Mouse (Mus musculus): ENCODE results near the gene Magi3. TPM values are rescaled to one million over a fixed set of nuclear protein-coding genes. Genes with fewer than 3 reads are reported as not detected.

Gene Magi3
- polyA plus RNA-seq, 1 experiment, result 0.03 TPM

DNA sequence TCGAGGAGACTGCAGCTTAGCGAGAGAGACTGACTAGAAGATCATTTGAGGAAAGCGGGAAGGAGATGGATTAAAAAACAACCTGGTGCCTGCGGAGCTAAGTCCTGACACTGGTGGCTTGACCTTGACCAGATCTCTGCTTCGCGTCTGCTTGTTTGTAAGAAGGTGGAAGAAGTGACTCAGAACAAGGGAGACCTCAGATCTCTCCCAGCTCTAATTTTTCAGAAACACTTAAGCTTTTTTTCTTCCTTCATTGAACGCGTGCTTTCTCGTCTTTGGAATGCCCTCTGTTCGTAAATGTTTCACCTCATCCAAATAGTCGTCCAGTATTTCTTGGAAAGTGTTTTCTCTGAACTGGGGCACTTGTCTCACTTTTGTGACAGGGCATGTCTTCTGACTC is 982 bp upstream of the Magi3 start:
- Histone ChIP-seq H3K4me3 (replicated peaks) (peak overlapping the region; percentile 72), H3K4me1 (ENCODE audit: control insufficient read depth) (peaks cover 28% of the 10 kb centered on the region), H3K27me3 (ENCODE audit: control insufficient read depth) (peaks cover 49% of the 10 kb centered on the region), H3K9me3 (ENCODE audit: control insufficient read depth, low read length) (peaks cover 2% of the 10 kb centered on the region; the same call in 1 of the 2 replicates), H3K36me3 (ENCODE audit: control insufficient read depth) (no peaks in the 10 kb centered on the region)
- TF ChIP-seq TAL1 (IDR thresholded peaks at IDR 0.05; ENCODE audit: low read length) (no peak), GATA1 (IDR thresholded peaks at IDR 0.05; ENCODE audit: low read length) (no peak)

DNA sequence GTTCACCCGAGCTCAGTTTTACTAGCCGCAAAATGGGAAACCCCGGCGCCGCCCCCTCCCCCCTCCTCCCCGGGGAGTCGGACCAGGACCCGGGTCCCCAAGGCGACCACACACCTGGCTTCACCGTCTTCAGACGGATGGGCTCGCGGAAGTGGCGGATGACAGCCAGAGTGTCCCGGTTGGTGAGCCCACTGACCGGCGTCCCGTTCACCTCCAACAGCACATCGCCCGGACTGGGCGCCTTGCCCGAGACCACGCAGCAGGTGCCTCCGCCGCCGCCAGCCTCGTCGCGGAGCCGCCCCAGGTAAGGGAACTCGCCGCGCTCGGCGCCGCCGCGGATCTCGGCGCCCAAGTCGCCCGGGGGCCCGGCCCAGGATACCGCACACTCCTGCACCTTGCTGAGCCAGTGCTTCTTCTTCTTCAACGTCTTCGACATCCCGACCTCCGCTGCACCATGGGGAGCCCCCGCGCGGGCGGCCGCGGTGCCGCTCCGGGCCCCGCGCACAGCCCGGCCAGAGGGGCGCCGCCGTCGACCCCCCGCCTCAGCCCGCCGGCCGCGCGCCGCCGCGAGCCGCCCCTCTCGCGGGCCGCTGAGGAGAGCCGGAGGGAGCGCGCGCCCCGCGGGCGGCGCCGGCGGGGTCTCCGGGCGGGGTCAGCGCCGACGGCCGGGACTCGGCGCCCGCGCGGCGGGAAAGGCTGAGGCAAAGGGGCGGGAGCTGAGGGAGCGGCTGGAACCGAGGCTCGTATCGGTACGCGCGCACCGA is 461 bp downstream of the Magi3 start:
- peak overlapping the region; percentile 72 for H3K4me3 ChIP-seq (replicated peaks)
- peaks cover 28% of the 10 kb centered on the region for H3K4me1 ChIP-seq (ENCODE audit: control insufficient read depth)
- H3K9me3 ChIP-seq (ENCODE audit: control insufficient read depth, low read length), result peaks cover 2% of the 10 kb centered on the region; the same call in 1 of the 2 replicates
- H3K36me3 ChIP-seq (ENCODE audit: control insufficient read depth), result no peaks in the 10 kb centered on the region
- peaks cover 49% of the 10 kb centered on the region for H3K27me3 ChIP-seq (ENCODE audit: control insufficient read depth)
- TF ChIP-seq GATA1 (IDR thresholded peaks at IDR 0.05; ENCODE audit: low read length) (no peak), TAL1 (IDR thresholded peaks at IDR 0.05; ENCODE audit: low read length) (no peak)

DNA sequence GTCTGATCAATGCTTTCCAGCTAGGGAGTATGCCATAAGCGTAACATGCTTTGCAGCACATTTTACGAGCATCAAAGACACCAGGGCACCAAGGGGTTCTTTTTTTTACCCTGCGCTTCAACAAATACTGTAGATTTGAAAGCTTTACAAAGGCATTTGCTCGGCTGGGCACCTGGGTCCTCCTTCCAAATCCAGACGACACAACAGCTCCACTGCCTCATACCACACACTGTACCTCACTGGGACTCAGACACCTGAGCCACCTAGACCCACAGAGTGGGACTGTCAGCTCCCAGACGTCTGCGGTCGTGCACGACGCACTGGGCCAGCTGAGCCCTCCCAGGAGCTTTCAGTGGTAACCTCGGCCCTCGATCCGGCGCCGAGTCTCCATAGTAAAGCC is 1.2 kb downstream of the Magi3 start:
- H3K4me1 ChIP-seq (ENCODE audit: control insufficient read depth), result peaks cover 28% of the 10 kb centered on the region
- H3K27me3 ChIP-seq (ENCODE audit: control insufficient read depth), result peaks cover 49% of the 10 kb centered on the region
- no peak for TF ChIP-seq TAL1 (IDR thresholded peaks at IDR 0.05; ENCODE audit: low read length)
- TF ChIP-seq GATA1 (IDR thresholded peaks at IDR 0.05; ENCODE audit: low read length), result no peak
- peak overlapping the region; percentile 72 for H3K4me3 ChIP-seq (replicated peaks)
- H3K36me3 ChIP-seq (ENCODE audit: control insufficient read depth), result no peaks in the 10 kb centered on the region
- peaks cover 2% of the 10 kb centered on the region; the same call in 1 of the 2 replicates for H3K9me3 ChIP-seq (ENCODE audit: control insufficient read depth, low read length)

DNA sequence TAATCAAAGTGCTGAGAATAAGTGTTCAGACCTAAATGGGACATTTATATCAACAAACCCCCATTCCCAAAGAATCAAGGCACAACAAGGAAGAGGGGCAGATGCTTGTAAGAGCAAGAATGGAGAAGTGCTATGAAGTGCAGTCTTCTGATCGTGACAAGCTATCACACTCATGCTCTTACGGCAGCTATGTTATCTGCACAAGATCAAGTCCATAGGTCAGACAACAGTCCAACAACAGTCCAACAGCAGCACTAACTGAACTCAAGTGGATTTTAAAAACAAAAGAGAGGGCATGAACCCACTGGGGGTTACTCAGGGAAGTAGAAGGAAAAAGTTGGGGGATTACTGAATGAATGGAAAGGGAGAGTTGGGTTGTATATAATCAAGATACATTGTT is 30.4 kb downstream of the Magi3 start:
- no peak overlapping the region for H3K4me3 ChIP-seq (replicated peaks)
- TF ChIP-seq GATA1 (IDR thresholded peaks at IDR 0.05; ENCODE audit: low read length) (no peak), TAL1 (IDR thresholded peaks at IDR 0.05; ENCODE audit: low read length) (no peak)
- H3K27me3 ChIP-seq (ENCODE audit: control insufficient read depth), result no peaks in the 10 kb centered on the region
- H3K4me1 ChIP-seq (ENCODE audit: control insufficient read depth), result no peaks in the 10 kb centered on the region
- no peaks in the 10 kb centered on the region for H3K36me3 ChIP-seq (ENCODE audit: control insufficient read depth)
- no peaks in the 10 kb centered on the region for H3K9me3 ChIP-seq (ENCODE audit: control insufficient read depth, low read length)

DNA sequence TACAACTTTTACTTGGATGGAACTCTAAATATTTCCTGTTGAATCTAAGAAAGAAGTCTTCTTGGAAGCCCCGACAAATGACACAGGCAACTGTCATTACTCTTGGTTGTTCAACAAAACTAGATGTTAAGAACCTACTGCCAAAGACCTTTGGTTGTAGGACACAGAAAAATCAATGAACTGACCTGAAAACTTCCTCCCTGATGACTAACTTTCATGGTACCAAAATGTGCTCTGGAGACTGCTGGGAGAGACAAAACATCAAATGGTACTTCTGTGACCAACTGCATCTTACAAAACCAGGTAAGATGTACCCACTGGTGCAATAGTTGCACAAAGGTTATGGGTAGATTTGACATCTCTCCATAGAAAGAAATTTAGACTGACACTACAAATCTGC is 30.9 kb downstream of the Magi3 start:
- no peak overlapping the region for H3K4me3 ChIP-seq (replicated peaks)
- H3K36me3 ChIP-seq (ENCODE audit: control insufficient read depth), result no peaks in the 10 kb centered on the region
- no peaks in the 10 kb centered on the region for H3K9me3 ChIP-seq (ENCODE audit: control insufficient read depth, low read length)
- no peaks in the 10 kb centered on the region for H3K4me1 ChIP-seq (ENCODE audit: control insufficient read depth)
- H3K27me3 ChIP-seq (ENCODE audit: control insufficient read depth), result no peaks in the 10 kb centered on the region
- TF ChIP-seq GATA1 (IDR thresholded peaks at IDR 0.05; ENCODE audit: low read length), result no peak
- no peak for TF ChIP-seq TAL1 (IDR thresholded peaks at IDR 0.05; ENCODE audit: low read length)

DNA sequence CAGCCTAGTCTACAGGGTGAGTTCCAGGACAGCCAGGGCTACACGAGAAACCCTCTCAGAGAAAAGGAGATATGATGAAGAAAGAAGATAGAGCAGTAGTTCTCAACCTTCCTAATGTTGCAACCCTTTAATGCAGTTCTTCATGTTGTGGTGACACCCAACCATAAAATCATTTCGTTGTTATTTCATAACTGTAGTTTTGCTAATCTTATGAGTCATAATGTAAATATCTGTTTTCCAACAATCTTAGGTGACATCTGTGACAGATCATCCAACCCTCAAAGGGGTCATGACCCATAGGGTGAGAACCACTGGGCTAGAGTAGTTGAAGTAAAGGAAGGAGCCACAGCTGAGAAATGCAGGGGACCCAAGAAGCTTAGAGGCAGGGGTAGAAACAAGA is 35.9 kb downstream of the Magi3 start:
- no peaks in the 10 kb centered on the region for H3K36me3 ChIP-seq (ENCODE audit: control insufficient read depth)
- TF ChIP-seq TAL1 (IDR thresholded peaks at IDR 0.05; ENCODE audit: low read length) (no peak), GATA1 (IDR thresholded peaks at IDR 0.05; ENCODE audit: low read length) (no peak)
- no peaks in the 10 kb centered on the region for H3K27me3 ChIP-seq (ENCODE audit: control insufficient read depth)
- no peak overlapping the region for H3K4me3 ChIP-seq (replicated peaks)
- no peaks in the 10 kb centered on the region for H3K9me3 ChIP-seq (ENCODE audit: control insufficient read depth, low read length)
- no peaks in the 10 kb centered on the region for H3K4me1 ChIP-seq (ENCODE audit: control insufficient read depth)

DNA sequence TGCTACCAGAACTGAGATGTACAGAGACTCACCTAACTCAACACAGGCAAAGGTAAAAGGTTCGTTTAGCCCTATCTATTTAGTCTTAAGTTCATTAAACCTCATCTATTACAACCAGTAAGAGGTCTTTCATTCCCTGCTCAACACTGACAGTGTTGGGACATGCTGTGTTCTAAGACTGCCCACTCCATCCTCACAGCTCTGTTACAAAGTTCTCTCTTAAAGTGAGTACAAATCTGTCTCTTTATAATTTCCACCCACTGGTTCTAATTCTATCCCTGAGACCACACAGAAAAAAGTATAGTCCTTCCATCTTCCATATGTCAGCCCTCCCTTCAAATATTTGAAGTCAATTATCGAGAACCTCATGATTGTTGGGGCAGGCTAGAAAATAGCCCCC is 36.5 kb downstream of the Magi3 start:
- H3K9me3 ChIP-seq (ENCODE audit: control insufficient read depth, low read length), result no peaks in the 10 kb centered on the region
- no peak overlapping the region for H3K4me3 ChIP-seq (replicated peaks)
- no peak for TF ChIP-seq TAL1 (IDR thresholded peaks at IDR 0.05; ENCODE audit: low read length)
- no peak for TF ChIP-seq GATA1 (IDR thresholded peaks at IDR 0.05; ENCODE audit: low read length)
- no peaks in the 10 kb centered on the region for H3K36me3 ChIP-seq (ENCODE audit: control insufficient read depth)
- H3K27me3 ChIP-seq (ENCODE audit: control insufficient read depth), result no peaks in the 10 kb centered on the region
- no peaks in the 10 kb centered on the region for H3K4me1 ChIP-seq (ENCODE audit: control insufficient read depth)

DNA sequence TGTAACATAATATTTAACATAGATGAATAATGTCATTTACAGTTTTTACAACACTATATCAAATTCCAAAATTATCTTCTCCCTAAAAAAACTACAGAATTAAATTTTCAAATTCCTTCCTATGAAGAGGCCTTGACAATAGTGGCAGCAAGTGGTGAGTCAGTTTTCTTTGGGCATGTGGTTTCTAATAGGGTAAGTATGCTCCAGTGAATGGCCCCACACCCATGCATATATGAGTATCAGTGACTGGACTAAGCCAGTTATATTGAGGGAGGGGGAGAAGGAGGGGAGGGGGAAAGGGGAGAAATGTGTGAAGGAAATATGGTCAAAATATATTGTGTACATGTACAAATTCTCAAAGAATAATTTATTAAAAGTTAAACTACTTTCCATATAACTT is 37.5 kb downstream of the Magi3 start:
- TF ChIP-seq GATA1 (IDR thresholded peaks at IDR 0.05; ENCODE audit: low read length), result no peak
- no peak for TF ChIP-seq TAL1 (IDR thresholded peaks at IDR 0.05; ENCODE audit: low read length)
- no peaks in the 10 kb centered on the region for H3K4me1 ChIP-seq (ENCODE audit: control insufficient read depth)
- H3K4me3 ChIP-seq (replicated peaks), result no peak overlapping the region
- no peaks in the 10 kb centered on the region; the same call in 1 of the 2 replicates for H3K36me3 ChIP-seq (ENCODE audit: control insufficient read depth)
- no peaks in the 10 kb centered on the region for H3K27me3 ChIP-seq (ENCODE audit: control insufficient read depth)
- H3K9me3 ChIP-seq (ENCODE audit: control insufficient read depth, low read length), result no peaks in the 10 kb centered on the region

DNA sequence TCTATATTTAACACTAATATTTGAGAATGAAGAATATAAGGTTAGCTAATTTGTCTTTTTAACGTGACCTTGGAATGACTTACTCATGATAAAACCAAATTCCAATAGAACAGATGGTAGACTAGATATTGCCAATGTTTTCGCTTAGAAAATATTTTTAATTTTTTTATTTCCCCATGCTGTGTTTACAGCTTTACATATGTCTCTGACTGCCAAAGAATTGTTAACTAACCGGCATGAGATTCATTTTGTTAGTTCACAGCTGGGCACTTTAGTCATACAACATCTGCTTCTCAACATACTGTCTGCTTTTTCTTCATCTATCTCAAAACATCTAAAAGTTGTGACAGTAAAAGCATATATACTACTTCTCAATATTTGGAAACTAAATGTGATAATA is 58.8 kb downstream of the Magi3 start:
- H3K9me3 ChIP-seq (ENCODE audit: control insufficient read depth, low read length), result no peaks in the 10 kb centered on the region
- H3K36me3 ChIP-seq (ENCODE audit: control insufficient read depth), result no peaks in the 10 kb centered on the region
- H3K4me1 ChIP-seq (ENCODE audit: control insufficient read depth), result no peaks in the 10 kb centered on the region
- H3K4me3 ChIP-seq (replicated peaks), result no peak overlapping the region
- no peaks in the 10 kb centered on the region for H3K27me3 ChIP-seq (ENCODE audit: control insufficient read depth)
- TF ChIP-seq TAL1 (IDR thresholded peaks at IDR 0.05; ENCODE audit: low read length), result no peak
- TF ChIP-seq GATA1 (IDR thresholded peaks at IDR 0.05; ENCODE audit: low read length), result no peak

Data from erythroblast, embryonic 14.5 days (primary cell).